Mouse (Mus musculus) layer of hippocampus, postnatal 36 days (tissue): ENCODE data around the gene Tmem11. TPM values are rescaled to one million over a fixed set of nuclear protein-coding genes. Genes with fewer than 3 reads are reported as not detected.

Experiments used
- DNase-seq, 2 experiments: peaks; one replicate each; pipeline ENCODE4 v3.0.0; 2022
- total RNA-seq, 2 experiments: library from RNA; stranded (reverse); gene quantifications; 2 replicates each; pipeline ENCODE4 v1.2.3; 2021

Gene Tmem11
- total RNA-seq, 2 experiments from 2014 or later = 28.1 to 28.4 TPM

DNA sequence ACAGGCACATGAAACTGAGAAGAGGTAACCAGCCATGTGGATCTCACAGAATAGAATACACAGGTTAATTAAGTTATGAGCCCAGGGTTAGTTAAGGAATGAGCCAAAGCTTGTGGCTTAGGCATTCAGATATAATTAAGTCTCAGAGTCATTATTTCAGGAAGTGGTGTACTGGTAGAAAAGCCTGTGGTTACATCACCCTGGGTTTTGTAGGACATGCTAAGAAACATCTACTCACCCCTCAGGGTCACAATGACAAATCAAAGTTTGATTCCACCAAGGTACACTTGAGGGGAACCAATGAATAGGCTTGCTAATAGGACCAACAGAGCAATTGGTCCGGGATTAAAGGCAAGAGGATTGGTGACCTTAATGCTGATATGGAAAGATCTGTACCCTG is 52.4 kb downstream of the Tmem11 start:
- no peak for DNase-seq

DNA sequence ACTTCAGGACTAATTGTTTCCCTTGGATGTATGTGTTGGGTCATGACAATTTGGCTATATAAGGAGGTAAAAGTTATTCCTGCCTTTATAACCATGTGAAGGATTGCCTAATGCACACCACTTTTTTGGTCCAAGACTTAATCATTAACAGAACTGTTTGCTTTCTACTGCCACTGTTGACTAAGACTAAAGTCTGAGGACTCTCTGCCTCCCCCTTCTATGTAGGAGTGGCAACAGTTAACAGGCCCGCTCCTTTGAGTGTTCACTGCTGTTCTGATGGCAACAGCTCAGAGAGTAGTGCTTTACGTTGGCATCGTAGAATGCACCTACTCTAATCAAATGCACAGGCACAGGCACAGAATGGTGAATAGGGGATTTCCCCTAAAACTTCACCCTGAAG is 53.9 kb downstream of the Tmem11 start:
- no peak for DNase-seq

DNA sequence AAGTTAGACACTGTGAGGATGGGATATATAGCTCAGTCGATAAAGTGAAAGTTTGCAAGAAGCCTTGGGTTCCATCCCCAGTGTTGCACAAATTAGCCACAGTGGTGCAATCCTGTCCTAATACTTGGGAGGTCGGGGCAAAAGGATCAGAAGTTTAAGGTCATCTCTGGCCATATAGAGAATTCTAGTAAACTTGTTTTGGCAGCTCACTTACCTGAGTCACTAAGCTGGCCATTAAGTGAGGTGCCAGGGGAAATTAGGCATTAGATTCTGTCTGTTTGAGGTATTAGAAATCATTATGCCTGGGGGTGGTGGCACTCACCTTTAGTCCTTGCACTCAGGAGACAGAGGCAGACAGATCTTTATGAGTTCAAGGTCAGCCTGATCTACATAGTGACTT is 55.3 kb downstream of the Tmem11 start:
- DNase-seq = no peak

DNA sequence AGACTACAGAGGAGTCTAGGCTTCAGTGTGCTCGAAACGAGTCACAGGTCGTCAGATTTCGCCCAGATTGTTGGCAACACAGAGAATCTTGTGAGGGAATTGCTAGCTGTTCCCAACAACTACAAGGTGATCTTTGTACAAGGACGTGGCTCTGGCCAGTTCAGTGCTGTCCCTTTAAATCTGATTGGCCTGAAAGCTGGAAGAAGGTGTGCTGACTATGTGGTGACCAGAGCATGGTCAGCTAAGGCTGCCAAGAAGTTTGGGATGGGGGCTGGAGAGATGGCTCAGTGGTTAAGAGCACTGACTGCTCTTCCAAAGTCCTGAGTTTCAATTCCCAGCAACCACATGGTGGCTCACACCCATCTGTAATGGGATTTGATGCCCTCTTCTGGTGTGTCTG is 62.7 kb downstream of the Tmem11 start:
- no peak for DNase-seq

Other genes with a start within 250 kb of the Tmem11 start
- 10 to 100 TPM; 42.3 to 47.9 TPM for gene Llgl1, start 179.5 kb downstream of the Tmem11 start, total RNA-seq
- gene Flii, start 152.0 kb downstream of the Tmem11 start, total RNA-seq = 10 to 100 TPM; 58.4 to 60.6 TPM
- gene Mief2, start 150.9 kb downstream of the Tmem11 start, total RNA-seq = 10 to 100 TPM; 23.6 to 24.4 TPM
- gene Top3a, start 101.9 kb downstream of the Tmem11 start, total RNA-seq = 1 to 10 TPM; 5.1 to 5.3 TPM
- 10 to 100 TPM; 31.4 to 35.3 TPM for gene Smcr8, start 101.7 kb downstream of the Tmem11 start, total RNA-seq
- 1 to 10 TPM; 5.3 to 6.6 TPM for gene Shmt1, start 67.6 kb downstream of the Tmem11 start, total RNA-seq
- 10 to 100 TPM; 27.0 to 28.5 TPM for gene Dhrs7b, start 48.6 kb downstream of the Tmem11 start, total RNA-seq
- 10 to 100 TPM; 11.3 to 12.3 TPM for gene Natd1, start 35.5 kb upstream of the Tmem11 start, total RNA-seq
- 10 to 100 TPM; 12.4 to 14.8 TPM for gene Map2k3, start 52.8 kb upstream of the Tmem11 start, total RNA-seq
- 1 to 10 TPM; 6.0 to 6.9 TPM for gene Kcnj12, start 143.3 kb upstream of the Tmem11 start, total RNA-seq
- 1 to 10 TPM; 1.1 to 1.4 TPM for gene Tnfrsf13b, start 247.5 kb upstream of the Tmem11 start, total RNA-seq